Mouse (Mus musculus): Measurements from ENCODE around the gene Pln. TPM values are rescaled to one million over a fixed set of nuclear protein-coding genes. Genes with fewer than 3 reads are reported as not detected.

Gene Pln
- 4.6 TPM for polyA plus RNA-seq (2017; shearing (Covaris generic))

GRCm38 (mm10) chr10:53337162-53337923 lies at the start of gene Pln:
Gene Pln, plus strand, starts transcription at chr10:53337667.

GRCm38 (mm10) chr10:53379709-53380106 lies 42.2 kb downstream of the Pln start, which contains the start of gene Cep85l:
Gene Cep85l, minus strand, starts transcription at chr10:53379947.

Other genes with a start within 250 kb of the Pln start
- 22.9 TPM for gene Cep85l, start 42.3 kb downstream of the Pln start, polyA plus RNA-seq (2017; shearing (Covaris generic))